Mouse (Mus musculus): ENCODE data around the gene Nelfcd. TPM values are rescaled to one million over a fixed set of nuclear protein-coding genes. Genes with fewer than 3 reads are reported as not detected.

Gene Nelfcd
- total RNA-seq, 2 experiments from 2014 or later: 45.2 to 55.6 TPM

DNA sequence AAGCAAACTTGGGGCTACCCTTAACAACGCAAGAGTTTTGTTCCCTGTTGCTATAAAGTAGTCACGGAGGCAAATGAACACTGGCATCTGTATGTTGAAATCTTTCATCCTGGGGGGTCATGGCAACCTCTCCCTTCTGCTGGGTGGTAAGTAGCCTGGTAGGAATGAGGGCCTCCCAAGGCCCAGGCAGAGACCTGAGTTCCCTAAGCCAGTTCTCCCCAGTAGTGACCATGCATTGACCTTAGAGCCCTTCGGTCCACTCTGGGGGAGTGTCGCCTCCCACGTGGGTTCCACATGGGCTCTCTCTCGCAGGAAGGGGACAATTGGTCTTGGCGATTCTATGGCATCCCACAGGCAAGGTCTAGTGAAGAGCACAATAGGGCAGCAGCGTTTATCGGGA lies 24.4 kb downstream of the Nelfcd start:
- H3K27ac ChIP-seq: no peak overlapping the region
- no peak for DNase-seq (ENCODE audit: low spot score in 2 of 2)
- TF ChIP-seq CTCF (conservative IDR thresholded peaks at IDR 0.05): no peak
- no peak overlapping the region for H3K4me3 ChIP-seq

DNA sequence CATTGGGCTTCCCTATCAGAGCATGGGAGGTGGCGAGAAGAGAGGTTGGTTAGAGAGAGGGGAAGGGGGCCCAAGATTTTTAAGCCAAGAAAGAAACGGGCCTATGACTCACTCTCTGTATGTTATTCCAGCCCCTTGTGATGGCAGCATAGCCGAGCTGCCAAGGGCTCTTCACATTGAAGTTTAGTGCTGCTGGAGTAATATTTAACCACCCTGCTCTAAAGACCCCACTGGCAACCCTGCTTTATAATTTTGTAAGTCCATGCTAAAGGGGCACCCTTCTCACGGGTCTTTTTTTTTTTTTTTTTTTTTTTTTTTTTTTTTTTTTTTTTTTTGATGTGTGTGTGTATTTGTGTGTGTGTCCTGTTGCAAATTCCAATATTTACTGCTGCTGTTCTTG lies 26.3 kb downstream of the Nelfcd start:
- no peak for TF ChIP-seq CTCF (conservative IDR thresholded peaks at IDR 0.05)
- no peak overlapping the region for H3K4me3 ChIP-seq
- no peak for DNase-seq (ENCODE audit: low spot score in 2 of 2)
- H3K27ac ChIP-seq: no peak overlapping the region

DNA sequence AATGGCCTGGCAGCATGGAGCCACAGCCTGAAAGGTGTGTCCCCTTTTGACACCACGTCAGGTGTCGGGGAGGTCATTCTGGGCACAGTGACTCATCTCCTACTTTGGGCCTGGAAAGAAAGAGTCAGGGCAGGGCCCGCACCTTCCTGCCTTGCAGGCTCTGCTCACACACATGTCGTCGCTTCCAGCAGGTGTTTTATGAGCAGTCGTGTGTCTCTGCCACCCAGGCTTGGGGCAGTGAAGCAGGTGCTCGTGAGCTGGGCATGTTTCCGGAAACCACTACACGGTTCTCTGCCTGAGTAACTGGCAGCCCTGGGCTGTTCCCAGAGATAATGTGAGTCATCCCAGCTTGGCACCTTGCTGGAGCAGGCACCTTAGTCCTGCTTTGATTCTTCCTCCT lies 26.9 kb downstream of the Nelfcd start:
- no peak for DNase-seq (ENCODE audit: low spot score in 2 of 2)
- H3K4me3 ChIP-seq: no peak overlapping the region
- H3K27ac ChIP-seq: no peak overlapping the region
- no peak for TF ChIP-seq CTCF (conservative IDR thresholded peaks at IDR 0.05)

DNA sequence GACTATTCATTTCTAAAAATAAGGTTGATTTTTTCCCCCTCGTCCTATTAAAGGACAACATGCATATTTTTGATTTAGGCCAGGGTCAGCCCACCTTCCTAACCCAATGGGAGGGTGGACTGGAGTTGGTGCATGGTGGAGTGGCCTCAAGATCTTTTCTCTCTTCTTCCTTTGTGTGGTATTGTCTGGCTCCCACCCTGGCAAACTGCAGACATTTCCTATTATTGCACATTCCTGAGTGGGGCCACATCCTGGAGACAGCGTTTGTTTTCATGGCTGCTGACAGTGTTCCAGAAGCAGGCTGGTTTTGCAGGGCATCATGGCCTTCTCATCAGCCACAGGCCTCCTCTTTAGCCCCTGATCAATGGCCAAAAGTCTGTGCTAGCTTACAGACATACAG lies 27.4 kb downstream of the Nelfcd start:
- Histone ChIP-seq H3K4me3 (no peak overlapping the region), H3K27ac (no peak overlapping the region)
- no peak for TF ChIP-seq CTCF (conservative IDR thresholded peaks at IDR 0.05)
- no peak for DNase-seq (ENCODE audit: low spot score in 2 of 2)

DNA sequence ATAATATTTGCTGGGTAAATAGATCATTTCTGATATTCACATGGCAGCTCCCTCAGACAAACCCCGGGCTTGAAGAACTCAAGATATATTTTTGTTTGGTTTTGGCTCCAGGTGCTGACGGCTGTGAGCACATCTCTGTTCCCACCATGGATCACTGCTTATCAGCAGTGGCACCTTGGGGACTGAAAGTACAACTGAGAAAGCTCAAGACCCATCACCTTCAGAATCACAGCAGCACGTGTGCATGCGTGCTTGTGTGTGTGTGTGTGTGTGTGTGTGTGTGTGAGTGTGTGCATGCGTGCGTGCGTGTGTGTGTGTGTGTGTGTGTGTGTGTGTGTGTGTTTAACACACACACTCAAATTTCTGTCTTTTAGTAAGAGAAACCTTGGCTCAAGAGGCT lies 28.8 kb downstream of the Nelfcd start:
- no peak for DNase-seq (ENCODE audit: low spot score in 2 of 2)
- H3K4me3 ChIP-seq: no peak overlapping the region
- no peak overlapping the region for H3K27ac ChIP-seq
- TF ChIP-seq CTCF (conservative IDR thresholded peaks at IDR 0.05): no peak

DNA sequence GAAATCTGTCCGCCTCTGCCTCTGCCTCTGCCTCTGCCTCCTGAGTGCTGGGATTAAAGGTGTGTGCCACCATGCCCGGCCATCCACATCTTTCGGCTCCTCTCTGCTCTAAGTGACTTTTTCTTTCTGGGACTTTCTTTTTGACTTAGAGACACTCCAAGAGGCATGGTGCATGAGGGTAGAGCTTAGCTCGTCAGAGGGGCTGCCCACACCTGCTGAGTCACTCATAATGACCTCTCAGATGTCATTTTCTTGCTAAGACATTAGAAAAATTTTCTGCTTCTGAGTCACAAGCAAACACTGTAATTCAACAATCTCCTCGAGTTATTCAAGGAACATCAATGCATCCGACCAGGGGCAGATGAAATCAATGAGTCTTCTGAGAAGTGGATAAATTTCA lies 29.4 kb downstream of the Nelfcd start:
- no peak for DNase-seq (ENCODE audit: low spot score in 2 of 2)
- TF ChIP-seq CTCF (conservative IDR thresholded peaks at IDR 0.05): no peak
- Histone ChIP-seq H3K27ac (no peak overlapping the region), H3K4me3 (no peak overlapping the region)

DNA sequence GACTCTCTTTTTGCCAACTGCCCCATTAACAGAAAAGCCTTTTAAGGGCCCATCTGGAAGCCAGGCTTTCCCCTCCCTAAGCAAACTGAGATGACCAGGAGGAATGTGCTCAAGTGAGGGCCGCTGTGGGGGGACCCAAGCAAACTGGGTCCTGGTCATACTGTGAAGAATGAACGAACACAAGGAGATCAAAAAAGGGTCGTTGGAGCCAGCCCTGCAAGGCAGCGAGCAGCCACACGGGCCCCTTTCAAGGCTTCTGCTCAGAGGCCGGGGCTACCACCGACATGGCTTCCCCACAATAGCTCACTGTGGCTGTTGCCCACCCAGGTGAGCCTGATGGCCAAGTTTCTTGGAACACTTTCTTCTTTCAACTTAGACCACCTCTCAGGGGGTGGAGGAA lies 30.9 kb downstream of the Nelfcd start:
- DNase-seq (ENCODE audit: low spot score in 2 of 2): no peak
- no peak for TF ChIP-seq CTCF (conservative IDR thresholded peaks at IDR 0.05)
- Histone ChIP-seq H3K4me3 (no peak overlapping the region), H3K27ac (no peak overlapping the region)

DNA sequence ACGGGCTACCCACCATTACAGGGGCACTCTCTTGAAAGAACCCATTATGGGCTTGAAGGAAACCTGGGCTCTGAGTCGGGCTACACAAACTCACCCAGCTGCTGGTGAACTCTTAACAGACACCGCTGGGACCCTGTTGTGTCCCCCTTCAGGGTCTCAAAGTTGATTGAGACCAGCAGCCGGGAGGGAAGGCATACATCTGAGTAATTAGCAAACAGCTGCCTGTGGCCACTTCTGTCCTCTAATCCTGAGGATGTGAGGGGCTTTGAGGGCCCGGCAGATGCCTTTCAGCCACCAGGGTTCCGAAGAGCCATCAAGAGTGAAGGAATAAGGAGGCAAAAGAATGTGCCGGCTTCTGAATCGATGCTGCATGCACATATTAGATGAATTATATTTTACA lies 31.3 kb downstream of the Nelfcd start:
- Histone ChIP-seq H3K27ac (no peak overlapping the region), H3K4me3 (no peak overlapping the region)
- no peak for TF ChIP-seq CTCF (conservative IDR thresholded peaks at IDR 0.05)
- no peak for DNase-seq (ENCODE audit: low spot score in 2 of 2)

DNA sequence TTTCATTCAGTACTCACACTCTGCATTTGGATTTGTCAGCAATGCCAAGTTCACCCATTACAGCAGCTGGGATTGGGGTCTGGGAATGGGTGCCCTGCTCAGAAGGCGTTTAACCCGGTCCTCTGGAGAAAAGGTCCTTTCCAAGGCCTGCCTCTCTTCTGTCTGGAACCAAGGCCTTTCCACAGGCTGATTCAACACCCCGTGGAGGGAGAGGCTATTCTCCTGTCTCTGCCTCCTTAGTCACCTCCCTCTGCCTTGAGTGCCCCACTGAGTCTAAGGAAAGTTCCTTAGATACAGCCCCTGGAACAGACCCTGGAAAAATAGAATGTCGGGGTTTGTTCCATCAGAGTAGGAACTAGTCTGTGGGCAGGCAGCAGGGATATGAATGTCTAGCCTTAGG lies 32.8 kb downstream of the Nelfcd start:
- Histone ChIP-seq H3K4me3 (no peak overlapping the region), H3K27ac (no peak overlapping the region)
- no peak for TF ChIP-seq CTCF (conservative IDR thresholded peaks at IDR 0.05)
- DNase-seq (ENCODE audit: low spot score in 2 of 2): no peak

DNA sequence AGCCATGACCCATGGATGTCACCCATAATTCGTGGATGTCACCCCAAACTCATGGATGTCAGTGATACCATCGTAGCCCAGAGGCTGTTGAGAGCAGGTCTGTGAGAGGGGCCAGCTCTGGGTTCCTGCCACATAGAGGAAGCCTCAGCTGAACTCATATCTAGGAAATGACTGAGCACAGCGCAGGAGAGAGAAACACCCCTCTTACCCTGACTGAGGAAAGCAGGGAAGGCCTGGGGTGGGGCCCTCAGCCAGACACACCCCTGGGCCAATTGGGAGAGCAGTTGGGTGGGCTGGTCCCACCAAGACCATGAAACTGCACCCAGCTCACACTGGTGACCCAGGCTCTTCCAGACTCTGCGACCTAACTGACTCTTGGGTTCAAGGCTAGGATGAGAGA lies 34.7 kb downstream of the Nelfcd start, which contains the start of gene Tubb1:
TSS of gene Tubb1 (plus strand) at position 343 of the 400 bp plus-strand sequence.
- DNase-seq (ENCODE audit: low spot score in 2 of 2): no peak
- Histone ChIP-seq H3K27ac (no peak within 1 kb of the TSS), H3K4me3 (no peak within 1 kb of the TSS)
- no peak for TF ChIP-seq CTCF (conservative IDR thresholded peaks at IDR 0.05)

DNA sequence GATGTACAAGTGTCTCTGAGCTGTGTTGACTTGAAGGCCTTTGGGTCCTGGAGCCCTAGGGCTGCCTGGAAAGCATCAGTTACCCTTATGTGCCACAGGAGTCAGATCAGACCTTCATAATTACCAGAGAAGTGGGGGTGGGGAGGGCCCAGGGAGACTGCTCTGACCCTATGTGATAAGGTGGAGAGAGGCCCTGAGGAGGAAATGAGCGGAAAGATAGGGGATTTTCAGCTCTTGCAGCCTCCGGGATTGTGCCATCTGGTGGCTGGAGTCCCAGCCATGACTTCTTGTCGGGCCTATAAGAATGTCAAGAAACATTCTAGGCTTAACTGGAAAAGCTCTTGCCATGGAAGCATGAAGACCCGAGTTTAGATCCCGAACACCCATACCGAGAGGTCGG lies 38.1 kb downstream of the Nelfcd start:
- Histone ChIP-seq H3K4me3 (no peak overlapping the region), H3K27ac (no peak overlapping the region)
- no peak for DNase-seq (ENCODE audit: low spot score in 2 of 2)
- peak; percentile 51 for TF ChIP-seq CTCF (conservative IDR thresholded peaks at IDR 0.05)

DNA sequence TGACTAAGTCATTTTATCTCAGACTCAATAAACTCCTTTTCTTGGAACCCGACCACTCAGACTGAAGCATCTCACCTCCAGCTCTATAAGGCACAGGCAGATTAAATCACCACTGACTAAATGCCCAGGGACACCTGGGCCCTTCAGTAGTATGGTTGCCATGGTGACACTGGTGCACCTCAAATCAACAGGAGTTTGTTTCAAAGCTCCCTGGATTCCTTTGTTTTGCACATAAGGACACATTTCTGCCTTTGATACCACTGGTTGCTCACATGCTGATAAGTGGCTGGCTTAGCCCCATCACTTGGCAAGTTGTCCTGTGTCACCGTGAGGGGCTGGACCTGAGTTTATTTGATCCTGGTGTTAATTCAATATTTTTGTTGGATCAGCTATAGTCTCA lies 43.8 kb downstream of the Nelfcd start:
- no peak overlapping the region for H3K4me3 ChIP-seq
- no peak for TF ChIP-seq CTCF (conservative IDR thresholded peaks at IDR 0.05)
- H3K27ac ChIP-seq: no peak overlapping the region
- DNase-seq (ENCODE audit: low spot score in 2 of 2): no peak

DNA sequence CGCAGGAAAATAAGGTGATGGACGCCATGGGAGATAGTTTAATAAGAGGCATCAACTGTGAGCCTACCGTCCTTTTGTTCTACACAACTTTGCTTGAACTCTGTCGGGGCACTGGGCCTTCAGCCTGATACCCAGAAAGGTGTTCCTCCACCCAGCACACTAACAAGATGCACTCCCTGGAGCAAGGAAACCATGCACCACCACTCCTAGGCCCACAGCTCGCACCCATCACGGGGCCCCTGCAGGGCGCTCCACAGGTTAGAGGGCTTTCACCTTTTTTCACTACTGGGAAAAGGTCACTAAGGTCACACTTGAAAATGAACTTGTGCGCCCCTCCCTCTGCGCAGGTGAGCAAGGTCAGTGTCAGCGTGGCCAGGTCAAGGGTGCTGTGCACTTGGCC lies 47.8 kb downstream of the Nelfcd start:
- Histone ChIP-seq H3K4me3 (peak overlapping the region; percentile 97), H3K27ac (peak overlapping the region; percentile 97)
- no peak for TF ChIP-seq CTCF (conservative IDR thresholded peaks at IDR 0.05)
- peak in 1 of 2 experiments; percentile 27 for DNase-seq (ENCODE audit: low spot score in 2 of 2)

DNA sequence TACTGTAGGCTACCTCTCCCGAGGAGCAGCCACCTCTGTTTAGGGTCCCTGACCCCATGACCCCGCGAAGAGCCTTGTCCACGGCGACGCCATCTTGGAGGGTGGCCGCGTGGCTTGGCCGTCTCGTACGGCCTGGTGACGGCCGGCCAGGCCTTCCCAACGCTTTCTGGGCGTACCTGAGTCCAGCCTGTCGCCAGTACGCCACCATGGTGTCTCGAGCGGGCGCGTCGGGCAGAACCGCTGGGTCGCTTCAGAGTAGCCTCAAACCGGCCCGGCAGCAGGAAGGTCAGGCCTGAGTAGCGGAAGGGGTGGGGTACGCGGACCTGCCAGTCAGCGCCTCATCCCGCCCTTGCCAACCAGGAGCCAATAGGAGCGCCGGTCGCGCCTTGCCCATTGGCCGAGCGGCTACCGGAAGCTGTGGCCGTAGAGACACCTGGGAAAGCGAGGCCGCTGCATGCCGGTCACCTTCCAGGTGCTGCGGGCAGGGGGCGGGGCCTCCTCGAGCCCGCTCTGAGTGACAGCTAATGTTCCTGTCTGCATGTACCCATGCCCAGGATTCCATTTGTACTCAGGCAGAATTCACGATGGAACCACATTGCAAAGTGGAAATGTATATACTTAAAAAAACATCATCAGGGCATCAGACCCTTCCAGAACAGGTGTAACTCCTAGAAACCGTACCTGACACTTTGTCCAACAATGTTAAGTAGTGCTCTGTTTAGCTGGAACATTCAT lies 48.4 kb downstream of the Nelfcd start, which contains the start of gene Atp5e:
TSS of gene Atp5e (minus strand) at position 317 of the 735 bp plus-strand sequence.
- DNase-seq (ENCODE audit: low spot score in 2 of 2): peak; percentile 96 to 97
- peak; percentile 42 for TF ChIP-seq CTCF (conservative IDR thresholded peaks at IDR 0.05)
- peak within 1 kb of the TSS; percentile 97 for H3K4me3 ChIP-seq

More for the DNA sequence above, 48.4 kb downstream of the Nelfcd start, which contains the start of gene Atp5e:
- H3K27ac ChIP-seq: peak within 1 kb of the TSS; percentile 97
